Mouse (Mus musculus): ENCODE data around the gene Nprl3.

Nprl3 gene

DNA sequence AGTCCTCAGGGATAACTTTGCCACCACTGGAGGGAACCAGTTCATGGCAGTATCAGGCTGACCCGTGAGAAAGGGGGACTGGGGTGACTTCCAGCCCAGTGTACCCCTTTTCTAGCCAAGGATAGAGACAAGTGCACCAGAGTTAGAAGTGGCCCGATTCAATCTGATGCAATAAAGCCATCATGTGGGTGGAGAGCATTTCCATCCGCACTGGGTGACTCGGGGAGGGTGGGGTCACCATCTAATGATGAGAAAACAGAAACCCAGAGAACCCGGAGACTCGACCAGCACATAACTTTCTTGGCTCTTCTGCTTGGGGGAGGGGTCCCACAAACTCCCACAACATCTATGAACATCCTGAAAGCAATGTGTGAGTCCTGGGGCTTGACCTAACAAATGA, 70.8 kb downstream of the Nprl3 start:
- no peak for DNase-seq (ENCODE audit: low spot score)

DNA sequence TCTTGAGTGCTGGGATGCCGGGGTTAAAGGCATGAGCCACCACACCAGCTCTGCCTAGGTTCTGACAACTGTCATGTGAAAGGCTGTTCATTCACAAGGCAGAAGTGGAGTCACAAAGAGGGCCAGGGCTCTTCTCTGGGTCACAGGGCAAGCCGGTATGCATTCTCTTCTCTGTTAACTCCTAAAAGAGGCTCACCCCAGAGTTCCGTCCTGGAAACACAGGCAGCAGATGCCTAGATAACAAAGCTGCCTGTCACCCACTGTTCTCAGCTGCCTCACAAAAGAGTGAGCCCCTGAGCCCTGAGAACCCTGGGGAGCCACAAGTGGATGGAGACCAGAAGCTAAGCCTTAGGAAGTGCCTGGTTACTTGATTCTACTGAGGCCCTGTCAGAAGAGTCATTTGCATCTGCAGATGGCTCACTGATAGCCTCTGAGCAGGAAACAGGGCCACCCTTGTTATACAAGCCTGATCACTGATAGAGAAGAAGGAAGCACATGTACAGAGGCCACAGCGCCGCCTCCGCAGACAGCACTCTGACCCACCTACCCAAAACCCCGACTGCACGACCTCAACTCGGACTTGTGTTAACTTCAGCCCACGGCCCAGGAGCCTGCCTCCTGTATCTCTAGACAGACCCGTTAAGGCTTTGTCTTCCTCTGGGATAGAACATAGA, 71.5 kb downstream of the Nprl3 start:
- DNase-seq (ENCODE audit: low spot score): no peak

DNA sequence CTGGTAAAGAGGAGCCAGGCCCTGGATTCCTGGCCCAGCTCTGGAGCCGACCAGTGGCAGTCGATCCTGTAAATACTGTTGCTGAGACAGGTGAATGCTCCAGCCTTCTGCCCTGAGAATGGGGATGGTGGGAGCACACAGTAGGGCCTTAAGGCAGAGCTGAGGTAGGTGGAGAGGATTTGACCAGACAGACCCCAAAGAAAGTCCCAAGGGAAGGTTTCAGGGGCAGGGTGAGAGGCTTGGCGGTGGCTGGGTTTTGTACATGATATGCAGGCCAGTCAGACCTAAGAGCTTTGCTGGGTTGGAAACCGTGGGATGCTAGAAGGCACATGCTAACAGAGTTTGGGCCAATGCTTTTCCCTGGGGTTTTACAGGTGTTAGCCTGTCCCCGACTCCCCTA, 72.9 kb downstream of the Nprl3 start:
- no peak for DNase-seq (ENCODE audit: low spot score)

DNA sequence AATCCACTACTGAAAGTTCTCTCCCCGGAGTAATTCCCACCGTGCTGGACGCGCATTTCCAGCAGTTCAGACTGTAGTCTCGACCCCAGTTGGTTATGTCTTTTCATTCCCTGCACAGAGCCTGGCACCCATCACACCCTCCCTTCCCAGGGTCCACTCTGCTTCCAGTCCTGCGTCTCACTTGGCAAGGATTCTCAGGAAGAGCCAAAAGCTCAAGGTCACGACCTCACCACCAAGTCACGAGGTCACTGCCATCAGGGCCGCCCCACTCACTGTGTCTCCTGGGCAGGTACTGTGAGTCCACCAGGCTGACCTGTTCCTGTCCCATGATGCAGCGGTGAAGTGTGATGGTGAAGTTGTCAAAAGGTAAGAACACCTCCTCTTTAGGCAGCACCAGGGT, 73.4 kb downstream of the Nprl3 start:
- no peak for DNase-seq (ENCODE audit: low spot score)

DNA sequence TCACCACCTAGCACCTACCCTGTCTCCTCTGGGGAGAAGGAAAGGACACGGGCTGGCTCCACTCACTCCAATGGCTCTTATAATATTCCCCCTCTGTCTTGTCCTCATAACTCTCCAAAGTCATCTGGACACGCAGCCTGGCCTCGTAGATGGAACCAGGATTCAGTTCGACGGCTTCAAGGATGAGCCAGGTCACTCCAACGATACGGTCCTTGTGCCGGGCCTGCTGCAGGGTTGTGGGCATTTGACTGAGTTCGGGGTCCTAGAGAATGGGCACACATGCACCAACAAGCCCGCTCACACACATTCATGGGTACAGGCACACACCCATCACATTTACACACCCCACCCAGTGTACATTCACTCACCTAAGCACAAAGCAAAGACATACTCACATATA, 74.4 kb downstream of the Nprl3 start:
- DNase-seq (ENCODE audit: low spot score): no peak

DNA sequence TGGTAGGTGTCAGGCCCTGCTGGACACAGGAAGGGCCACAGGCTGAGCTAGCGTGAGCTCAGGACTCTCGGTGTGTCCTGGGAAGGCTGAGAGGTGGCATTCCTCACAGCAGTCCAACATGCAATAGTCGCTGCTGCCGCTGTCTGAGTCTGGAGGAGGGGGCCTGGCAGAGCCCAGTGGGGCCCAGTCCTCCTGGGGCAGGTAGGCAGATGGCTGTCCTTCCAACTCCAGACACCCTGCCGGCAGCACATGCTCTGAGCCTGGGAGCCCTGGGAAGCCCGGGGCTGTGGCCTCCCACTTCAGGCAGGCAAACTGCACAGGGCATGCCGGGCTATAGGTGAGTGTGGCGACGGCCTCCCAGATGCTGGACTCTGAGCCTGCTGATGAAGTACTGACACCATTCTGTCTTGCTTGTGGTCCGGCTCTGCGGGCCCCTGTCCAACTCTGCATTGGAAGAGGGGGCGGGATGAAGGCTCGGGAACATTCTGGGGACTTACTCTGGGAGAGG, 76.8 kb downstream of the Nprl3 start:
- no peak for DNase-seq (ENCODE audit: low spot score)

DNA sequence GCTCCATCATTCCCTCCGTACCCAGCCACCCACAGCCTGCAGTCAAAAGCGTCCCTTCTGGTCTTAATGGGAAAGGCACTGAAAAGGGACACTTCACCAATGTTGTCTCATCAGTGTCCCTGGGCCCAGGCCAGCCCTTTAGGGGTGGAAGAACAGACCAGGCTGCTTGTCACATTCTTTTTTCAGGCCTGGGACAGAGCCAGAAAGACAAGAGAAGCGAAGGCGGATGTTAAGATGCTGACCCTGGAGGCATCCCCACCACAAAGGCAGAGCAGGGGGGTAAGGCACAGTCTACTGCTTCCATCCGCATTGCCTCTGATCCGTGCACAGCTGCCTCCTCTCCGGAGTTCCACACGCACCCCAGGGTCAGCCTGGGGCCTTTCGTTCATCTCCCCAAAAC, 77.4 kb downstream of the Nprl3 start:
- no peak for DNase-seq (ENCODE audit: low spot score)

DNA sequence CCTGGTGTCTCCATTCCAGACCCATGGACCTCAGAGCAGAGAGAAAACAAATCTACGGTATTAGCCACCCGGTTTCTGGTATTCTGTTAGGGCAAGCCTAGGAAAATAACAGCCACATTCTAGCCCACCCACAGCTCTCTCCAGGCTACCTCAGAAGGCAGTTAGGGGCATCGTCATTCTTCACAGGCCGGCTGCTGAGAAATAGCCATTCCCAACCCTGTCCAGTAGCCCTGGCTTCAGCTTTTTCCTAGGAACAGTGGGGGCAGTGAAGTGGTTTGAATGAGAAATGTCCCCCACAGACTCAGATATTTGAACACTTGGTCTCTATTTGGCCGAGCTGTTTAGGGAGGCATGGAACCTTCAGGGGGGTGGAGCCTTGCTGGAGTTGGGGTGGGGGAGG, 78.1 kb downstream of the Nprl3 start:
- no peak for DNase-seq (ENCODE audit: low spot score)

DNA sequence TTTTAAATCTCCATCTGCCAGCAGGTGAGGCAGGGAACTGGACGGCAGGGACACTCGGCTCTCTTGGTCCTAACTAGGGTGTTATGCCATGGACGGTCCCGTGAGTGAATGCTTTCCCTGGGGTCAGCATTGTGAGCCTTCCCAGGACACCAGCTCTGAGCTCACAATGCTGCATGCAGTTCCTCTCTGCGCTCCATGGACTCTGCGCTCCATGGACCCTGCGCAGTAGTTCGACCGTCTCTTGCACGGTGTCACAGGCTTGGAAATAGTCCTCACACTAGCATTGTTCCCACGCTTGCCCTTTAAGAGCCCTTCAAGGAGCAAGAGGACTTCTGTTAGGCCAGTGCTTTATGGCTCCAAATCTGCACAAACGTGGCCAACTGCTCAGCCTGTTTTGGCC, 78.6 kb downstream of the Nprl3 start:
- no peak for DNase-seq (ENCODE audit: low spot score)

DNA sequence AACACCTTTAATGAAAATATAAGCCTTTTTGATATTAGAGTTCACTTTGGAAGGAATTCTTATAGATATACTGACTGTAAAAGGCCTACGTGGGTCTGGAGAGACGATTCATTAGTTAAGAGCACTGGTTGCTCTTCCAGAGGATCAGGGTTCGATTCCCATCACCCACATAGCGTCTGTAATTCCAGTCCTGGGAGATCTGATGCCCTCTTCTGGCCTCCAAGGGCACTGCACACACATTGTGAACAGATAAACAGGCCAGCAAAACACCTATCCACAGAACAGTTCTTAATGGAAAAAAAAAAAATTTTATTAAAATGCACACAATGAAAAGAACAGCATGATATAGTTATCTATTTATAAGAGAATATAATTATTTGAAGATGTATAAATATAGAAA, 80.3 kb downstream of the Nprl3 start:
- no peak for DNase-seq (ENCODE audit: low spot score)

DNA sequence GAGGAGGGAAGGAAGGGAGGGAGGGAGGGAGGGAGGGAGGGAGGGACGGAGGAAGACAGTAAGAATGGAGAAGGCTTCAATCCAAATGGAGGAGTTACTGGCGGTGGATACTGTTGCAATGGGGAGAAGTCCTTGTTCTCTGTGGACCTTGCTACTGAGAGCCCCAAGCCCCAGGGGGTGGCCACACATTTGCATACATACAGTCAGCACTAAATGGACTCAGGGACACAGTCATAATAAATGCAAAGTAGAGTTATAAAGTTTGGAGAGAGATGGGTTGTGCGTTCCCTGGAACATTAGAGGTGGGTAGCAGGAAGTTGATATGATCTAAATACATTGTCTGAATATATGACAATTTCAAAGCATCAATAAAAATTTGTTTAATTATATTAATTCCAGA, 81.5 kb downstream of the Nprl3 start:
- DNase-seq (ENCODE audit: low spot score): no peak

DNA sequence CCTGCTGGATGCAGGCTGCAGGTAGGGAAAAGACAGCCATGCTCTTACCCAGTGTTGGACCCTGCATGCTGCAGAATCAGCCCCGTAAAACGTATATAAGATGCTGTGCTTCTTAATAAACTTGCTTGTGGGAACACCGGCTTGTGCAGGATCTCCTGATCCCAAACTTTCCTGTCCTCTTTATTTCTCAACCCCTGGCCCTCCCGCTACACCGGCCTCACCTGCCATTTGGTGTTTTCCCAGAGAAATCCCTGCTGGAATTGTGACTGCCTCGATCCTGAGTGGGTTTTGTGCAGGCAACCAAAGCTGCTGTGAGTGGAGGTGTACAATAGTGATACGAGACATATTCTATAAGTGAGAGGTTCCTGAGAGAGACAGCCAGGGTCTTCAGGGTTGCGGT, 83.0 kb downstream of the Nprl3 start:
- no peak for DNase-seq (ENCODE audit: low spot score)

DNA sequence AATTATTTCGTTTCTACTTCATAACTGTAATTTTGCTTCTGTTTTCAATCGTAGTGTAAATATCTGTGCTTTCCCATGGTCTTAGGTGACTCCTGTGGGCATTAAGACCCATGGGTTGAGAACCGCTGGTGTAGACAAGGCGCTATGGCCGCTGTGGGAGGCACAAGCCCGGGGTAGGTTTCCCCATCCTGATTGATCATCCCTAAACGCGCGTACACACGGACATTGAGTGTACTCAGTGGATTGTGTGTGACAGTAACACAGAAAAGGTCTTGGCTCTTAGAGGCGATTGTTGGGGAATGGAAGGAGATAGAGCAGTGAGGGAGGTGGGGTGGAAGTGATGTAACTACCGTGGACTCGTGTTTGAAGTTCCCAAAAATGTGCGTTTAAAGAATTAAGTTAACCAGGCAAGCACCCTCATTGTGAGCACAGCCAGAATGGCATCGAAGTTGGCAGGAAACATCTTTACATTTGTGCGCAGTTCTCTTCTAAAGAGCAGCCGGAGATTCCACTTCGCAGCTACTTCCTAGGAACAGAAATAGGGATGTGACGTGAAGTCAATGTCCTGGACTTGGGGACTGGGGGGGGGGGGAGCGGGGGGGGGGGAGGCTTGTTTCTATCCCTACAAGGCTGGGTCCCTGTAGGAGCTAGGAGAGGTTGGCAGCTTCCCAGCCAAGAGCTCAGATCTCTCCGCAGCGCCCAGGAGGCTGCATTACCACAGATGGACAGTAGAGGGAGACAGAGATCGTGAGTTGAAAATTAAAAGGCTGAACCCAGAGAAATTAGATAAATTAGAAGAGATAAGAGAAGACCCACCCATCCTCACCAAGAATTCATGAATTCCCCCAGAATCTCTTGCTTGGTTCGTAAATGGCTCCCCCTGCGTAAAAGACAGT, 85.3 kb downstream of the Nprl3 start:
- peak; percentile 31 for DNase-seq (ENCODE audit: low spot score)

DNA sequence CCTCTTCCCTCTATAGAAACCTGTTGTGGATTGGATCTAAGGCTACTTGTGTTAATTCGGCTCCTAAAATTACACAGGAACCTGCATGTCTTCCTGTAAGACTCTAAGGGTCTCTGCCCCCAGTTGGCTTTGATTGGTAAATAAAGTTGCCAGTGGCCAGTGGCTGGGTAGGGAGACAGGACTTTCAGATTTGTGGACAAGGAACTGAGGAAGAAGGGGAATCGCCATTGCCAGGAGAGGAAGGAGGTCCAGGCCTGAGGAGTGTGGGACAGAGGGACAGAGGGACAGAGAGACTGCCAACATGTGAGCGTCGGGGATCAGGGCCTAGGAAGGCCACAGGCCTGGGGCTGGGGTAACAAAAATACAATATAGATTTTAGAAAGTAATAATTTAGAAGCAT, 86.3 kb downstream of the Nprl3 start:
- no peak for DNase-seq (ENCODE audit: low spot score)

DNA sequence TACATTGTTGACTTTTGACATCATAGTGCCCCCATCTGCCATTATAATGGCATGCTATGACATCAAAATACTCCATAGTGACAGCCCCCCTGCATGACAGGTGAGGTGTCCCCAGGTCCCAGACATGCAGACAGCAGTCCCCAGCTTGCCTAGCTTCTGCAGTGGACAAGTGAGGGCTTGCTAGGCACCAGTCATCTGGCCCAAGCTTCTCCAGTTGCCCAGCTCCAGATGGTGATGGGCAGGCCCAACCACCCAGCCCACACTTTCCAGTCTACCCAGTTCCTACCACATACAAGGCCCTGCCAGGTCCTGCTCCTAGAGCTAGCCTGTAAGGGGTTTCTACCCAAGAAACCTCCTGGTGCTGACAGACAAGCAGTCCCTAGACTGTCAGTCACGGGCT, 89.0 kb downstream of the Nprl3 start:
- no peak for DNase-seq (ENCODE audit: low spot score)

All from ovary, adult 18-20 months (tissue).